Mouse (Mus musculus) brain, embryonic 14.5 days (tissue): Measurements from ENCODE around the gene Chst3. TPM values are rescaled to one million over a fixed set of nuclear protein-coding genes. Genes with fewer than 3 reads are reported as not detected.
"Not testable (repeated sequence)": the region's sequence is repeated elsewhere in the genome, so short reads cannot be mapped to it uniquely, and the experiment has no call there.

Experiments
- DNase-seq: peaks from one replicate; pipeline ENCODE4 v3.0.0-alpha.2; 2011; ENCODE audit warnings: low read depth
- CTCF ChIP-seq: fragments of 200-500 bp; IDR thresholded peaks from 2 replicates; pipeline ENCODE4 v1.5.1; 2012; ENCODE audit warnings: inconsistent platforms, mild to moderate bottlenecking, moderate library complexity, borderline replicate concordance; ENCODE audit not compliant: insufficient read depth, insufficient read length; ENCODE audit errors: extremely low read depth
- POLR2A ChIP-seq: fragments of 200-500 bp; IDR thresholded peaks from 2 replicates; pipeline ENCODE4 v1.6.1; 2012; ENCODE audit warnings: mild to moderate bottlenecking, inconsistent platforms, borderline replicate concordance; ENCODE audit not compliant: poor library complexity, insufficient read depth, insufficient read length, severe bottlenecking; ENCODE audit errors: extremely low read depth
- polyA plus RNA-seq: library from polyadenylated mRNA; depleted of rRNA; stranded (reverse); fragments of >200 nt; gene quantifications from 2 replicates; pipeline ENCODE4 v1.2.3, GENCODE M21; 2012

Gene Chst3
- polyA plus RNA-seq, 1 experiment: 4.6 TPM

DNA sequence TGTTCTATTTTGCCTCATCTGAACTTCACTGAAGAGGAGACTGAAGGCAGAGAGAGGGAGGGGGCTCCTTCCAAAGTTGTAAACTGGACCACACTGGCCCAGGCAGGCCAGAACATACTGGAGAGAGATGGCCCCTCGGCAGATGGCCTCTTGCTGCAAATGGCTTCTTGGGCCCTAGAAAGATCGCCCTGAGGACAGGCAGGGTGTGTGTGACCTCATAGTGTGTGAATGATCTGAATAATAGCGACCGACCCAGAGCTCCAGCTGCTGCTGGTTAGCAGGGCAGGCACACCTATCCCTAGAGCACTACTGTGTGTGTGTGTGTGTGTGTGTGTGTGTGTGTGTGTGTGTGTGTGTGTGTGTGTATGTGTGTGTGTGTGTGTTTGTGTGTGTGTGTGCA lies 33.1 kb upstream of the Chst3 start:
- no peak for TF ChIP-seq POLR2A
- TF ChIP-seq CTCF: no peak
- no peak for DNase-seq

DNA sequence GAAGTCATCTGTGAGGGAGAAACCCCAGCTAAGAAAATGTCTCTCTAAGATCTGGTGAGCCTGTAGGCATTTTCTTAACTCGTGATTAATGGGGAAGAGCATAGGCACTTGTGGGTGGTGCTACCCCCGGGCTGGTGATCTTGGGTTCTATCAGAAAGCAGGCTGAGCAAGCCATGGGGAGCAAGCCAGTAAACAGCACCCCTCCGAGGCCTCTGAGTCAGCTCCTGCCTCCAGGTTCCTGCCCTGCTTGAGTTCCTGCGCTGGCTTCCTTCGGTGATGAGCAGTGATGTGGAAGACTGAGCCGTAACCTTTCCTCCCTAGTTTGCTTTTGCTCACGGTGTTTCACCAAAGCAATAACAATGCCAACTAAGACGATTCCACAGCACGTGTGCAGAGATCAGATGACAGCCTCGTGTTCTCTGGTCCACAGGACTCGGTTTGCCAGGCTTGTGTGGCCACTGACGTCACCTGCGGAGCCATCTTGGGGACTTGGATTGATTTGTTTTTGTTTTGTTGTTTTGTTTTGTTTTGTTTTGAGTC lies 31.4 kb upstream of the Chst3 start:
- DNase-seq: no peak
- no peak for TF ChIP-seq CTCF
- TF ChIP-seq POLR2A: no peak

- not testable (repeated sequence) for DNase-seq
Measured at GRCm38 (mm10) chr10:60248345-60248744, 29.3 kb upstream of the Chst3 start.

DNA sequence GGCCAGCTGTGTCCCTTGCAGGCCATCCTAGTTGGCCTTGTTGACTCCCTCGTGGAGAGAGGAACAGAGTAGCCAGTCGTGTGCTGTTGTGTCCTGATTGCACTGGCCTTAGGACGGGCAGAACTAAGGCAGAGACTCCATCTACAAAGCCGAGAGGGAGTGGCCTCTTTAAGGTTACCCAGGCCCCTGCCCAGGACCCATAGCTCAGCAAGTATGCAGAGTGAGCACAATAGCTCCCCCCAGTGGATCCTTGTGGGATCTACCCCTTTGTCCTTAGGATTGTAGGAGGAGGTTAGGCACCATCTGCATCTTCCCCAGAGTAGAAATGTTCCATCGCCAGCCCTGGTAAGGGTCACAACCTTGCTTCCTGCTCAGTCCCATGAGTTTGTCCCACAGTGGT lies 27.5 kb upstream of the Chst3 start:
- peak; percentile 46 for DNase-seq
- TF ChIP-seq POLR2A (no peak), CTCF (peak; percentile 60; the same call in 1 of the 2 replicates)

GRCm38 (mm10) chr10:60245635-60246034 lies 26.6 kb upstream of the Chst3 start:
- DNase-seq: no peak
- TF ChIP-seq CTCF: no peak

GRCm38 (mm10) chr10:60245041-60245440 lies 26.0 kb upstream of the Chst3 start:
- no peak for TF ChIP-seq POLR2A
- peak; percentile 100 for TF ChIP-seq CTCF
- DNase-seq: peak; percentile 91

GRCm38 (mm10) chr10:60243941-60244340 lies 24.9 kb upstream of the Chst3 start:
- DNase-seq: no peak
- no peak for TF ChIP-seq POLR2A
- TF ChIP-seq CTCF: no peak

- DNase-seq: no peak
- TF ChIP-seq POLR2A (no peak), CTCF (no peak)
Measured at GRCm38 (mm10) chr10:60240416-60240815, 21.4 kb upstream of the Chst3 start.

- peak; percentile 75 for DNase-seq
- TF ChIP-seq CTCF: peak; percentile 83
- TF ChIP-seq POLR2A: no peak
Measured at GRCm38 (mm10) chr10:60237475-60238154, 18.6 kb upstream of the Chst3 start.

- DNase-seq: peak; percentile 19
Measured at GRCm38 (mm10) chr10:60235876-60236275, 16.8 kb upstream of the Chst3 start.

DNA sequence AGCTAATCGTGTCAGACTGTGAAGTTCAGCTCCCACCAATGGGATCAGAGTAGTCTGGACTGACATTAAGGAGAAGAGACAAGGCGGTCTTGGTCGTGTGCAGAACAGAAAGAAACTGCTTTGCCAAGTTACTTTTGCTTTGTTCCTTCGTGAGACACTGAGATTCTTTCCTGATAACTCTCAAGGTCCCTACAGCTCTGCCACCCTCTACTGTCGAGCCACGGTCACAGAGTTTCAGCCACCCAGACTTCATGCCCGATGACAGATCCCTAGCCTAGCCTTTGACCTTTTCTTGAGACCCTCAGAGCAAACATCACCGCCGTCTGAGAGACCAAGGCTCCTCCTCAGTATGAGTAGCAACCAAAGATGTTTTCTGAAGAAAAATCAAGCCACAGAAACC lies 14.9 kb upstream of the Chst3 start:
- no peak for DNase-seq
- no peak for TF ChIP-seq POLR2A
- TF ChIP-seq CTCF: no peak

- no peak for DNase-seq
- TF ChIP-seq POLR2A (no peak), CTCF (no peak)
Measured at GRCm38 (mm10) chr10:60230321-60231088, 11.4 kb upstream of the Chst3 start.
